Mouse (Mus musculus): ENCODE results near the gene Snrpd3. TPM values are rescaled to one million over a fixed set of nuclear protein-coding genes. Genes with fewer than 3 reads are reported as not detected.

Snrpd3 gene
- polyA plus RNA-seq, 1 experiment from 2014 or later = 146 TPM

DNA sequence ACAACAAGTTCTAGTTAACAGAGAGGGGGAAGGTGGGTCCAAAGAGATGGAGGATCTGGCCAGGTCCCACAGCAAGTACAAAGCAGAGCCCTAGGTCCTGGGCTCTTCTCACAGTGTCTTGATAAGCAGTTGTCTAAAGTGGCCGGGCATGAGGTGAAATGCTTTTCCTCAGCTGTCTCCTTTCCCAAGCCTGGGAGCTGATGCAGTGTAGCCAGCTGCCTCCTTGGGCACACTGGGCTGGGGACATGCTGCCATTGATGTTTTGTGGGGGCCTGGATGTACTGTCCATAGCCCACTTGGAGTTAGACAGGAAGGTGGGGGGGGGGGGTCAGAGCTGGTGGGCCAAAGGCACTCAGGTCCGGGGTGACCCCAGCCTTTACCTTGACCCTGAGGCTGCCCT, 34.8 kb downstream of the Snrpd3 start:
- Histone ChIP-seq H3K27me3 (no peaks in the 10 kb centered on the region), H3K4me2 (replicated peaks) (no peak overlapping the region), H3K4me1 (peaks cover 16% of the 10 kb centered on the region), H3K9ac (no peak overlapping the region), H3K27ac (no peak overlapping the region), H3K9me3 (replicated peaks) (no peaks in the 10 kb centered on the region), H3K36me3 (peaks cover 15% of the 10 kb centered on the region), H3K4me3 (no peak overlapping the region)
- WGBS = 85% methylated on average over 2 of the region's 2 CpGs
- ATAC-seq (ENCODE audit: low FRiP score) = no peak

- no peak overlapping the region for H3K27ac ChIP-seq
- peaks cover 24% of the 10 kb centered on the region for H3K4me1 ChIP-seq
- H3K9ac ChIP-seq = no peak overlapping the region
- no peak overlapping the region for H3K4me3 ChIP-seq
- H3K36me3 ChIP-seq = peaks cover 15% of the 10 kb centered on the region
- no peak for ATAC-seq (ENCODE audit: low FRiP score)
- H3K27me3 ChIP-seq = peaks cover under 1% of the 10 kb centered on the region; the same call in 1 of the 2 replicates
- WGBS = 71% methylated on average over 13 of the region's 13 CpGs
- H3K4me2 ChIP-seq (replicated peaks) = no peak overlapping the region
- H3K9me3 ChIP-seq (replicated peaks) = no peaks in the 10 kb centered on the region
Measured at GRCm38 (mm10) chr10:75552701-75553450, 35.5 kb downstream of the Snrpd3 start.

GRCm38 (mm10) chr10:75554090-75554489, 36.7 kb downstream of the Snrpd3 start:
- peaks cover 15% of the 10 kb centered on the region for H3K36me3 ChIP-seq
- ATAC-seq (ENCODE audit: low FRiP score) = no peak
- 92% methylated on average over 8 of the region's 8 CpGs for WGBS
- no peaks in the 10 kb centered on the region for H3K9me3 ChIP-seq (replicated peaks)
- H3K4me2 ChIP-seq (replicated peaks) = no peak overlapping the region
- peaks cover 4% of the 10 kb centered on the region; the same call in 1 of the 2 replicates for H3K27me3 ChIP-seq
- no peak overlapping the region for H3K9ac ChIP-seq
- H3K27ac ChIP-seq = no peak overlapping the region
- H3K4me1 ChIP-seq = peaks cover 33% of the 10 kb centered on the region
- H3K4me3 ChIP-seq = no peak overlapping the region

GRCm38 (mm10) chr10:75555557-75555956, 38.2 kb downstream of the Snrpd3 start:
- H3K9me3 ChIP-seq (replicated peaks) = no peaks in the 10 kb centered on the region
- 0 out of 2 replicates have a peak overlapping the region, but pooled peaks have one; percentile 8 for H3K4me2 ChIP-seq (replicated peaks)
- no peak overlapping the region for H3K4me3 ChIP-seq
- H3K36me3 ChIP-seq = peaks cover 15% of the 10 kb centered on the region
- no peak overlapping the region for H3K9ac ChIP-seq
- ATAC-seq (ENCODE audit: low FRiP score) = no peak
- 77% methylated on average over 6 of the region's 6 CpGs for WGBS
- peak overlapping the region; percentile 75 for H3K27ac ChIP-seq
- peaks cover 46% of the 10 kb centered on the region for H3K4me1 ChIP-seq
- peaks cover 7% of the 10 kb centered on the region for H3K27me3 ChIP-seq

DNA sequence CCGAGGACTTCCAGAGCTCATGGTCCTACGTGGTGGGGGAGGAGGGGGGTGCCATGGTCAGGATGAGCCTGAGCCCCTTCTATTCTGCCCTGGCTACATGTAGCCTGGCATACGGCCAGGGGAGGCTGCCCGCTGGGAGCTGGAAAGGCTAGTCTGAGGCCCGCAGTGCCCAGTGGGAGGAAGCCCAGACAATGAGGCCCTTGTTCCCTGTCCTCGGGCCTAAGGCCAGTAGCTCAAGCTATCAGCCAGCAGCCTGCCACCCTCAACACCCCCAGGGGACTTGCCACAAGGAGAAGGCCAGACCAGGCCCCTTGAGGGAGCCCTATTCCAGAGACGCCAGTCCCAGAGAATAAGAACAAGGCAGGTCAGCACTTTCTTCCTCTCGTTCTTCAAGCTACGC, 38.7 kb downstream of the Snrpd3 start:
- ATAC-seq (ENCODE audit: low FRiP score) = peak; percentile 63
- Histone ChIP-seq H3K27ac (peak overlapping the region; percentile 75), H3K36me3 (peaks cover 15% of the 10 kb centered on the region), H3K4me2 (replicated peaks) (peak overlapping the region; percentile 8; the same call in 1 of the 2 replicates), H3K4me3 (no peak overlapping the region), H3K4me1 (peaks cover 50% of the 10 kb centered on the region), H3K9ac (no peak overlapping the region), H3K9me3 (replicated peaks) (no peaks in the 10 kb centered on the region), H3K27me3 (peaks cover 12% of the 10 kb centered on the region)
- 19% methylated on average over 9 of the region's 9 CpGs for WGBS

GRCm38 (mm10) chr10:75558515-75558914, 41.2 kb downstream of the Snrpd3 start:
- no peaks in the 10 kb centered on the region for H3K9me3 ChIP-seq (replicated peaks)
- peak overlapping the region; percentile 92 for H3K27ac ChIP-seq
- peaks cover 8% of the 10 kb centered on the region for H3K36me3 ChIP-seq
- peaks cover 52% of the 10 kb centered on the region for H3K4me1 ChIP-seq
- H3K4me3 ChIP-seq = peak overlapping the region; percentile 63
- no peak for ATAC-seq (ENCODE audit: low FRiP score)
- WGBS = 17% methylated on average over 3 of the region's 3 CpGs
- H3K4me2 ChIP-seq (replicated peaks) = peak overlapping the region; percentile 95
- H3K27me3 ChIP-seq = peaks cover 22% of the 10 kb centered on the region
- H3K9ac ChIP-seq = peak overlapping the region; percentile 91

DNA sequence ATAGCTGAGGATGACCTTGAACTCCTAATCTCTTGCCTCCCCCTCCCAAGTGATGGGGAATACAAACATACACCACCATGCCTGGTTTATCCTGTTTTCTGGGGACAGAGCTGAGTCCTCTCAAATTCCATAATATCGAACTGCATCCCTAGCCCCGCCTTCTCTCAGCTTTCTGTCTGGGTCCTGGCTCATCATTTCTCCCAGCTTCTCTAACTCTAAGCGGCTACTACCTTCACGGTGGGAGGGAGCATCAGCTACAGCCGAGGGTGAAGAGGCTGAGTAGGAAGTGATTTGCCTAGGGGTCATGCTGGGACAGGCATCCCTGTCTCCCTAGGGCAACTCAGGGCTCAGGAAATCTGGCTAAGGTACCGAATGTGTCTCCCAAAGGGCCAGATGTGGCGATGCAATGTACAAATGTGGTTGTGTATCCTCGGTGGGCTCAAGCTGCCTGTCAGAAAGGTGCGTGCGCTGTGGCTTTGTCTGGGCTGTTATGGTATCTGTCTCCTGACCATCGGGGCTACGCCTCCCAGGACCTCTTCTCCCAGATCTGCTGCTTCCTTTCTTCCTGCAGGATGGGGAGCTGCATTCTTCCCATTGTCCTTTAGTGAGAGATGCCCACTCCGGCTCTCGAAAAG, 41.8 kb downstream of the Snrpd3 start:
- 0 out of 2 replicates have a peak, but pooled peaks have one; percentile 4 for ATAC-seq (ENCODE audit: low FRiP score)
- Histone ChIP-seq H3K4me2 (replicated peaks) (peak overlapping the region; percentile 95), H3K27me3 (peaks cover 22% of the 10 kb centered on the region), H3K4me1 (peaks cover 52% of the 10 kb centered on the region), H3K27ac (peak overlapping the region; percentile 92), H3K9ac (peak overlapping the region; percentile 91), H3K4me3 (peak overlapping the region; percentile 63), H3K36me3 (peaks cover 1% of the 10 kb centered on the region), H3K9me3 (replicated peaks) (no peaks in the 10 kb centered on the region)
- WGBS = 3% methylated on average over 14 of the region's 14 CpGs

DNA sequence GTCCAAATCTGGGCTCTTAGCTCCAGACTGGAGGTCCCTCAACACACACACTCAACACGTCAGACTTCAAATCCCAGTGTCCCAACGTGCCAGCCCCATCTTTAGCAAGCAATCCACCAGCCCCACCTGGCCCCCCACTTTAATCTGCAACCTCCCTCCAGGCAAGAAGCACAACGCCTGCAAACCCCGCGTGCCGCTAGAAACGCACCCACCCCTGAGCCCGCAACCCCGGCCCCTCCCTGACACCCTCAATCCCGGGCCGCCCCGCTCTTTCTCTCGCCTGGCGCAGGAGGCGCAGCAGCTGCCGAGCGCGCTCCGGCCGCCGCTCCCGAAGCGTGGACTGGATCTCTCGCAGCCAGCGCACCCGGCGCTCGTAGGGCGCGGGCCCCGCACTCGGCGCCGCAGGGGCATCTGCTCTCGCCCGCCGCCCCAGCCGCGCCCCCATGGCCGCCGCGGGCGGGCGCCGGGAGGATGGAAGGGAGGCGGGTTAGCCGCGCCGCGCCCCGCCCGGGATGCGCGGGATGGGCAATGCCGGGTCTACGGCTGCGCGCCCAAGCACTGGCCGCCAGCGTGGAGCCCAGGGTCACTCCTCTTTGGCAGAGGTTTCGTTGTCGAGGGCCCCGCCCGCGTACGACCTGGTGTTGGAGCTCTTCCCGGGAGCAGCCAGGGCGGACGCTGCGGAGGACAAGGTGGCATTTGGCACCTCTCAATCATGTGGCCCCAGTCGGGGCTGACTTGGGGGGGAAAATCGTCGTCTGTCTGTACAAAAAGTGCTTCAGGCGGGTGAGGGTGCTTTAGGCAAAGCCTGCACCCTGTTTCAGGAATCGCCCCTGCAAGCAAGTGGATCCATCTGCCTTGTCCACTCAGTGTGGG, 42.6 kb downstream of the Snrpd3 start, which contains the start of gene Lrrc75b:
Gene Lrrc75b (minus strand): TSS at position 655 of the 873 bp plus-strand sequence.
- Histone ChIP-seq H3K36me3 (no peaks in the 10 kb centered on the region), H3K27me3 (peaks cover 24% of the 10 kb centered on the region), H3K4me1 (peaks cover 52% of the 10 kb centered on the region), H3K4me3 (peak within 1 kb of the TSS; percentile 63), H3K9me3 (replicated peaks) (no peaks in the 10 kb centered on the region), H3K9ac (peak within 1 kb of the TSS; percentile 91), H3K4me2 (replicated peaks) (peak within 1 kb of the TSS; percentile 95), H3K27ac (peak within 1 kb of the TSS; percentile 92)
- WGBS = under 1% methylated on average over 52 of the region's 75 CpGs
- peak; percentile 59 for ATAC-seq (ENCODE audit: low FRiP score)

DNA sequence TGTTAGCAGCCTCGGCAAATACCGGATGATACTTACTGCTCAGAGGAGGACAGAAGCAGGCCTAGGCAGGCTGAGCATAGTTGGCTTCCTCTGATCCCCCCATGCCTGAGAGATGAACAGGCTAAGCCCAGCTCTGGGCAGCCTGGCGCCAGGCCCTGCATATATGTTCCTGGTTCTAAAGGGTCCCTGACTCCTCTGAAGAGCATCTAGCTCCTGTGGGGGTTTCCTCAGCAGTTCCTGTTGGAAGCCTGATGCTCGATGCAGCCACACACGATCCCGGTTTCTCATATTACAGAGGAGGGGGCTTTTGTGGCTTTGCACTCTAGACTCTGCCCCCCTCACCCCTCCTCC, 43.2 kb downstream of the Snrpd3 start:
- H3K4me2 ChIP-seq (replicated peaks) = peak overlapping the region; percentile 95
- ATAC-seq (ENCODE audit: low FRiP score) = peak; percentile 24; the same call in 1 of the 2 replicates
- H3K9me3 ChIP-seq (replicated peaks) = no peaks in the 10 kb centered on the region
- peak overlapping the region; percentile 63 for H3K4me3 ChIP-seq
- WGBS = 10% methylated on average over 6 of the region's 6 CpGs
- peaks cover 24% of the 10 kb centered on the region for H3K27me3 ChIP-seq
- peaks cover 52% of the 10 kb centered on the region for H3K4me1 ChIP-seq
- peak overlapping the region; percentile 91 for H3K9ac ChIP-seq
- H3K36me3 ChIP-seq = no peaks in the 10 kb centered on the region
- peak overlapping the region; percentile 92 for H3K27ac ChIP-seq

DNA sequence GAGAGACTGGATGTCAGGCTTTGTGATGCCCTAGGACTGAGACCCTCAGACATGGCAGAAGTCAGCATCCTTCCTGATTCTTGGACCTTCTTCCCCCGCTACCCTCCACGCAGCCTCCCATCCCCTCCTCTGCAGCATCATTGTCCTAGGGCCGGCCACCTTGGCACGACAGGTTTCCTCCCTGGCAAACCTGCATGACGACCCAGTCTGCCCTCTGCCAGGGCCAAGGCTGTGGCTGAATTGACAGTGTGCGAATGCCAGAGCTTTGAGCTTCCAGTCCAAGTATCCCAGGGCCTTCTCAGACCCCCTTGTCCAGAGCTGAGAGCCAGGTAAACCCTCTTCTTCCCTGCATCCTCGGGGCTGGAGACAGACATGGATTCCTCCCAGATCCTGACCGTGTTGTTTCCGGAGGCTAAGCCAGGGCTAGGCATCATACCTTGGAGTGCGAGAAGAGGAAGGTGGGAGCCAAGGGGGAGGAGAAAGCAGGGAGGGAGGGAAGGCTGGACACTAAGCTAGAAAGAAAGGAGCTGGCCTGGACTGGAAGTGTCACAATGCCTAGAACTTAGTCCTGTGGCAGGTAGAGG, 43.8 kb downstream of the Snrpd3 start, which contains the start of gene Ggt1:
Gene Ggt1 (plus strand): TSS at position 534 of the 584 bp plus-strand sequence.
- no peaks in the 10 kb centered on the region for H3K36me3 ChIP-seq
- H3K4me3 ChIP-seq = peak within 1 kb of the TSS; percentile 63
- no peaks in the 10 kb centered on the region for H3K9me3 ChIP-seq (replicated peaks)
- no peak for ATAC-seq (ENCODE audit: low FRiP score)
- H3K27ac ChIP-seq = peak within 1 kb of the TSS; percentile 92
- H3K27me3 ChIP-seq = peaks cover 24% of the 10 kb centered on the region
- 52% methylated on average over 10 of the region's 10 CpGs for WGBS
- peak within 1 kb of the TSS; percentile 95 for H3K4me2 ChIP-seq (replicated peaks)
- H3K9ac ChIP-seq = peak within 1 kb of the TSS; percentile 91
- peaks cover 45% of the 10 kb centered on the region for H3K4me1 ChIP-seq

DNA sequence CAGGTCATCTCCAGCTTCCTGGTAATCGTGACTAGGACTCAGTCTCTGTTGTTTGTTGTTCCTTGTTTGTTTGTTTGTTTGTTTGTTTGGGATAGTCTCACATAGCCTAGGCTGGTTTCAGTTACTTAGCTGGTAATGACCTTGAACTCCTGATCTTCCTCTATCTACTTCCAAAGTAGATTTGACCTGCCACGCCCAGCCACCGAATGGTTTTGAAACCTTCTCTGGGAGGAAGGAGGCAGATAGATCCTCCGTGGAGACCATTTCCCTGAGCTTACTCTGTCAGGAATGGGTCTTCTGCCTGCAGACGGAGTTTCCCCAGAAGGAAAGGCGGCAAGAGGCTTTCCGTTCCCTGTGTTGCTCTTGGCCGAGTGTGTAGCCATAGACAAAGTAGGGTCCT, 45.2 kb downstream of the Snrpd3 start:
- H3K27ac ChIP-seq = no peak overlapping the region

More for the DNA sequence above, 45.2 kb downstream of the Snrpd3 start:
- Histone ChIP-seq H3K9me3 (replicated peaks) (no peaks in the 10 kb centered on the region), H3K27me3 (peaks cover 24% of the 10 kb centered on the region), H3K4me2 (replicated peaks) (no peak overlapping the region), H3K4me1 (peaks cover 31% of the 10 kb centered on the region), H3K36me3 (no peaks in the 10 kb centered on the region), H3K4me3 (no peak overlapping the region), H3K9ac (no peak overlapping the region)
- ATAC-seq (ENCODE audit: low FRiP score) = no peak
- 90% methylated on average over 8 of the region's 8 CpGs for WGBS

All from hindbrain, embryonic 12.5 days (tissue).